Mouse (Mus musculus) spleen, postnatal 10 days (tissue): ENCODE measurements around the gene Uaca.
A peak's percentile ranks its signal among the peaks of the same experiment; 100 is the strongest.
"Not testable (repeated sequence)": the region's sequence is repeated elsewhere in the genome, so short reads cannot be mapped to it uniquely, and the experiment has no call there.

Experiments used
- DNase-seq, 2 experiments: peaks; one replicate each; pipeline ENCODE4 v3.0.0; 2021 to 2022; ENCODE audit warnings: low spot score in 2 of 2

Gene Uaca

GRCm38 (mm10) chr9:60794841-60795351, 554 bp downstream of the Uaca start:
- peak; percentile 10 to 33 for DNase-seq

GRCm38 (mm10) chr9:60796076-60796475, 1.7 kb downstream of the Uaca start:
- no peak for DNase-seq

- DNase-seq = no peak
Observed at GRCm38 (mm10) chr9:60797126-60797525, 2.8 kb downstream of the Uaca start.

- DNase-seq = no peak
Observed at GRCm38 (mm10) chr9:60799061-60799460, 4.7 kb downstream of the Uaca start.

GRCm38 (mm10) chr9:60800663-60801382, 6.5 kb downstream of the Uaca start:
- no peak for DNase-seq

- DNase-seq = no peak
Observed at GRCm38 (mm10) chr9:60801746-60802145, 7.4 kb downstream of the Uaca start.

GRCm38 (mm10) chr9:60802341-60802740, 8.0 kb downstream of the Uaca start:
- DNase-seq = no peak

- DNase-seq = no peak
Observed at GRCm38 (mm10) chr9:60806021-60806420, 11.7 kb downstream of the Uaca start.

- DNase-seq = no peak
Observed at GRCm38 (mm10) chr9:60807996-60808395, 13.7 kb downstream of the Uaca start.

- peak in 1 of 2 experiments; percentile 22 for DNase-seq
Observed at GRCm38 (mm10) chr9:60813139-60813880, 19.0 kb downstream of the Uaca start.

- no peak for DNase-seq
Observed at GRCm38 (mm10) chr9:60815502-60815901, 21.2 kb downstream of the Uaca start.

- no peak for DNase-seq
Observed at GRCm38 (mm10) chr9:60817585-60817984, 23.2 kb downstream of the Uaca start.

GRCm38 (mm10) chr9:60818582-60818981, 24.2 kb downstream of the Uaca start:
- DNase-seq = not testable (repeated sequence)

GRCm38 (mm10) chr9:60819340-60819739, 25.0 kb downstream of the Uaca start:
- DNase-seq = peak in 1 of 2 experiments; percentile 40

GRCm38 (mm10) chr9:60821501-60821900, 27.2 kb downstream of the Uaca start:
- no peak for DNase-seq

GRCm38 (mm10) chr9:60822681-60823080, 28.3 kb downstream of the Uaca start:
- DNase-seq = no peak

- no peak for DNase-seq
Observed at GRCm38 (mm10) chr9:60825506-60825905, 31.2 kb downstream of the Uaca start.

- DNase-seq = no peak
Observed at GRCm38 (mm10) chr9:60826759-60827158, 32.4 kb downstream of the Uaca start.

GRCm38 (mm10) chr9:60828196-60828595, 33.9 kb downstream of the Uaca start:
- no peak for DNase-seq

- DNase-seq = no peak
Observed at GRCm38 (mm10) chr9:60829610-60830009, 35.3 kb downstream of the Uaca start.

GRCm38 (mm10) chr9:60830079-60830478, 35.7 kb downstream of the Uaca start:
- no peak for DNase-seq

GRCm38 (mm10) chr9:60832233-60832632, 37.9 kb downstream of the Uaca start:
- no peak for DNase-seq

GRCm38 (mm10) chr9:60836151-60836550, 41.8 kb downstream of the Uaca start:
- DNase-seq = no peak
